In the genomic region with DNA sequence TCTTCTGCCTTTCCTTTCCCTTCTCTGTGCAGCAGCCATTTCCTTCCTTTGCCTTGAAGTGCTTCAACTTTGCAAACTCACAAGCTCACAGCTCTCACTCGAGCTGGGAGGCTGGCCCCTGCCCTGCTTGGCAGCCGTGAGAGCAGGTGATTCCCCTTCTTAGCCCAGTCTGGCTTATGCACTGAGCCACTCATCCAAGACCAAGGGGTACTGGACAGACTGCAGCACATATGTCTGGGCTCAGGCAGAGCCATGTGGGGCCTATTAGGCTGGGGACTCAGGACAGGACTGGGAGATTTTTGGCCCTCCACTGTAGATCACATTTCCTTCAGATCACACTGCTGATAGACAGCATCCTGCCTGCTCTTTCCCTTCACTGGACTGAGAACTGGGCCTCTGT, we compare ENCODE assay signal across 10 mouse cellular contexts. TPM values are rescaled to one million over a fixed set of nuclear protein-coding genes. Genes with fewer than 3 reads are reported as not detected.
A peak's percentile ranks its signal among the peaks of the same experiment; 100 is the strongest.
DNase-seq lines count a peak whose midpoint lies in the region; ATAC-seq and TF ChIP-seq lines count a peak whose summit lies in the region.
"Had no signal": no experiment of that assay in that cellular context is flagged by ENCODE, and none has a peak within 500 bp of the region (broad histone marks: within the 10 kb centered on the region; RNA-seq: fewer than 3 reads in every experiment).

No protein-coding gene starts in this region.

- H3K4me1 ChIP-seq in kidney, embryonic 14.5 days (ENCODE audit: control insufficient read depth, insufficient read depth, low read length): peaks cover 4% of the 10 kb centered on the region; the same call in 1 of the 2 replicates
- no peaks in the 10 kb centered on the region; the same call in 1 of the 2 replicates for H3K4me1 ChIP-seq in kidney, adult 2 months (ENCODE audit: control insufficient read depth, insufficient read depth, low read length)
- peaks cover 15% of the 10 kb centered on the region for H3K4me1 ChIP-seq in hindbrain, embryonic 16.5 days (ENCODE audit: control insufficient read depth, insufficient read depth, low read depth, low read length)

- no peak overlapping the region for H3K9ac ChIP-seq in kidney, embryonic 14.5 days (ENCODE audit: low read depth, low read length)
- H3K9ac ChIP-seq in hindbrain, embryonic 16.5 days (ENCODE audit: low read depth, low read length): no peak overlapping the region
- H3K9ac ChIP-seq: hindbrain, embryonic 15.5 days; liver, embryonic 15.5 days had no signal

- H3K4me2 ChIP-seq in kidney, embryonic 14.5 days (replicated peaks; ENCODE audit: low read depth, low read length): no peak overlapping the region
- H3K4me2 ChIP-seq in hindbrain, embryonic 16.5 days (ENCODE audit: low read length): no peak overlapping the region
- H3K4me2 ChIP-seq: hindbrain, embryonic 15.5 days; liver, embryonic 15.5 days had no signal

- ATAC-seq in kidney, embryonic 14.5 days (ENCODE audit: low FRiP score, low TSS enrichment): no peak
- peak; percentile 71 for ATAC-seq in activated CD4-positive, CD25-positive, alpha-beta regulatory T cell, adult 4 months
- ATAC-seq in hindbrain, embryonic 16.5 days: no peak

- no peak overlapping the region for H3K4me3 ChIP-seq in kidney, embryonic 14.5 days (ENCODE audit: low read length)
- no peak overlapping the region for H3K4me3 ChIP-seq in kidney, adult 2 months (ENCODE audit: insufficient read depth, low read depth, low read length)
- H3K4me3 ChIP-seq in hindbrain, embryonic 16.5 days (ENCODE audit: low read length): no peak overlapping the region
- H3K4me3 ChIP-seq: hindbrain, embryonic 15.5 days; liver, embryonic 15.5 days had no signal

- WGBS in kidney, embryonic 14.5 days: 25% methylated on average over 2 of the region's 2 CpGs
- 18% methylated on average over 2 of the region's 2 CpGs for WGBS in kidney, adult 2 months
- WGBS in hindbrain, embryonic 16.5 days: 39% methylated on average over 2 of the region's 2 CpGs

- no peaks in the 10 kb centered on the region for H3K27me3 ChIP-seq in kidney, embryonic 14.5 days (ENCODE audit: control insufficient read depth, insufficient read depth, low read length)
- H3K27me3 ChIP-seq in kidney, adult 2 months (replicated peaks; ENCODE audit: control insufficient read depth, insufficient read depth, low read length): no peaks in the 10 kb centered on the region
- no peaks in the 10 kb centered on the region for H3K27me3 ChIP-seq in hindbrain, embryonic 16.5 days (replicated peaks; ENCODE audit: control insufficient read depth, insufficient read depth, low read length)
- H3K27me3 ChIP-seq: hindbrain, embryonic 15.5 days; liver, embryonic 15.5 days had no signal

- no peak for TF ChIP-seq CTCF in kidney, adult 2 months (conservative IDR thresholded peaks at IDR 0.05; ENCODE audit: insufficient read depth, insufficient read length, low read depth, low read length)

- 0 out of 2 replicates have a peak overlapping the region, but pooled peaks have one; percentile 32 for H3K27ac ChIP-seq in kidney, embryonic 14.5 days (ENCODE audit: low read depth, low read length)
- no peak overlapping the region for H3K27ac ChIP-seq in kidney, adult 2 months (ENCODE audit: insufficient read depth, low read depth, low read length)
- no peak overlapping the region for H3K27ac ChIP-seq in hindbrain, embryonic 16.5 days (ENCODE audit: low read depth, low read length)
- H3K27ac ChIP-seq: hindbrain, embryonic 15.5 days; liver, embryonic 15.5 days had no signal

- no peaks in the 10 kb centered on the region for H3K9me3 ChIP-seq in kidney, embryonic 14.5 days (ENCODE audit: control insufficient read depth, low read length)
- H3K9me3 ChIP-seq in hindbrain, embryonic 16.5 days (ENCODE audit: control insufficient read depth, low read length): no peaks in the 10 kb centered on the region
- H3K9me3 ChIP-seq: hindbrain, embryonic 15.5 days; liver, embryonic 15.5 days had no signal

- no peak for TF ChIP-seq POLR2A in kidney, adult 2 months (IDR thresholded peaks at IDR 0.05; ENCODE audit: low read depth, low read length)

- DNase-seq in kidney, adult 2 months: no peak
- DNase-seq in heart, adult 8-10 months (ENCODE audit: low spot score): peak; percentile 24
- peak; percentile 64 for DNase-seq in lung, postnatal 36 days
- no peak for DNase-seq in urinary bladder, postnatal 4 days (ENCODE audit: low spot score in 2 of 2)
- no peak for DNase-seq in left cerebral cortex, adult 18-20 months (ENCODE audit: low spot score in 2 of 2)

- peaks cover 6% of the 10 kb centered on the region; the same call in 1 of the 2 replicates for H3K36me3 ChIP-seq in kidney, embryonic 14.5 days (ENCODE audit: control insufficient read depth, insufficient read depth, low read length)
- no peaks in the 10 kb centered on the region for H3K36me3 ChIP-seq in kidney, adult 2 months (ENCODE audit: control insufficient read depth, insufficient read depth, low read length)
- H3K36me3 ChIP-seq in hindbrain, embryonic 16.5 days (ENCODE audit: control insufficient read depth, insufficient read depth, low read length): no peaks in the 10 kb centered on the region; the same call in 1 of the 2 replicates
- H3K36me3 ChIP-seq: liver, embryonic 15.5 days had no signal

RNA-seq across cellular contexts. Expression of a gene that starts 10.1 kb away (rescaled TPM):
- 30.7 and 54.9 TPM in 2 replicates for polyA plus RNA-seq in kidney, embryonic 14.5 days (2014; fragmentation: Nextera tagmentation; extraction: Ambion mirVana)
- 64.8 and 84.9 TPM in 2 replicates for polyA plus RNA-seq in kidney, adult 2 months (2012; rRNA removed)
- 10 to 100 TPM in 1 of 2 experiments, 1 to 10 TPM in 1; 8.8 to 13.3 TPM for polyA plus RNA-seq in activated CD4-positive, CD25-positive, alpha-beta regulatory T cell, adult 4 months (2017; shearing (Covaris generic))
- 10 to 100 TPM; 73.5 to 96.2 (median 93.6) TPM for total RNA-seq in heart, adult 8-10 months (2022)
- polyA plus RNA-seq in hindbrain, embryonic 16.5 days (2015; fragmentation: Nextera tagmentation; extraction: Ambion mirVana): 47.3 and 47.6 TPM in 2 replicates
- 10 to 100 TPM; 55.8 to 57.3 TPM for total RNA-seq in left cerebral cortex, adult 18-20 months (2021)

Comparison
In these comparisons a context has a peak if more than half of its experiments do, and no peak if none do; other contexts are left out.
1. DNase-seq: peak in heart, adult 8-10 months (single experiment) and lung, postnatal 36 days (single experiment); none in kidney, adult 2 months (single experiment), urinary bladder, postnatal 4 days (0 of 2) and left cerebral cortex, adult 18-20 months (0 of 2).